In the genomic region with DNA sequence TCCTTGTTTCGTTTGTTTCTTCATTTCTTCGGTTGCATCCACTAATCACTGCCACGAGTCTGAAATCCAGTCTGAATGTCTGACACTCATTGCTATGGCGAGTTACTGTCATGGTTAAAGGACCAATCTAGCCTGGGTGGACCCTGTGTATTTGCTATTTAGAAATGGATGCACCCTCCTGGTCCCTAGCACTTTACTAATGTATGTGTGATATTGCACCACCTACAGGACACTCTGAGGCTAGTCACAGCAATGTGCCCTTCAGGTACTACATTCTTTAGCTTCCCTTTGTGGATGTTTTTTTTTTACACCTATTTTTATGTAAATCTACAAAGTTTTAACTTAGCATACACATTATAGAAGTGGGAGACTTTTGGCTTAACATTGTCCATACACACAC, we compare ENCODE assay signal across 7 mouse cellular contexts.
A peak's percentile ranks its signal among the peaks of the same experiment; 100 is the strongest.
DNase-seq lines count a peak whose midpoint lies in the region; ATAC-seq and TF ChIP-seq lines count a peak whose summit lies in the region.

No protein-coding gene starts in this region.

- peak in 1 of 2 experiments; percentile 27 for DNase-seq in layer of hippocampus, adult 2 months (ENCODE audit: low spot score in 2 of 2)
- DNase-seq in layer of hippocampus, postnatal 25 days (ENCODE audit: extremely low spot score in 1 of 2, low spot score in 1 of 2), result no peak
- DNase-seq in urinary bladder, postnatal 4 days (ENCODE audit: low spot score in 2 of 2), result no peak
- DNase-seq in right cerebral cortex, postnatal 14 days, result no peak

- no peaks in the 10 kb centered on the region for H3K9me3 ChIP-seq in lung, embryonic 16.5 days (ENCODE audit: control insufficient read depth, low read length)

- TF ChIP-seq CTCF in layer of hippocampus, adult 2 months (conservative IDR thresholded peaks at IDR 0.05), result peak; percentile 77
- TF ChIP-seq CTCF in cortical plate, adult 2 months (IDR thresholded peaks at IDR 0.05; ENCODE audit: extremely low read depth, insufficient read depth, low read length), result peak; percentile 54; the same call in 1 of the 2 replicates

- H3K4me1 ChIP-seq in cortical plate, adult 2 months (ENCODE audit: control insufficient read depth, insufficient read depth, low read length), result no peaks in the 10 kb centered on the region
- H3K4me1 ChIP-seq in lung, embryonic 16.5 days (replicated peaks; ENCODE audit: control insufficient read depth, insufficient read depth, low read length), result no peaks in the 10 kb centered on the region

- H3K27ac ChIP-seq in layer of hippocampus, adult 2 months, result no peak overlapping the region
- no peak overlapping the region for H3K27ac ChIP-seq in cortical plate, adult 2 months (ENCODE audit: insufficient read depth, low read length)
- no peak overlapping the region for H3K27ac ChIP-seq in lung, embryonic 16.5 days (ENCODE audit: low read length)

- ATAC-seq in hematopoietic stem cell, adult 5-6 weeks (replicated peaks in 1 of 2; ENCODE audit: insufficient read depth in 1 of 2, low FRiP score in 2 of 2, low TSS enrichment in 1 of 2, low read depth in 1 of 2, poor library complexity in 2 of 2, severe bottlenecking in 2 of 2), result peak; percentile 92 to 97
- 0 out of 2 replicates have a peak, but pooled peaks have one; percentile 49 for ATAC-seq in lung, embryonic 16.5 days (ENCODE audit: low read depth)

- H3K36me3 ChIP-seq in lung, embryonic 16.5 days (ENCODE audit: control insufficient read depth, insufficient read depth, low read length), result no peaks in the 10 kb centered on the region

- 73% methylated on average over 4 of the region's 4 CpGs for WGBS in lung, embryonic 16.5 days

- no peak overlapping the region for H3K4me2 ChIP-seq in lung, embryonic 16.5 days (ENCODE audit: low read depth, low read length)

- no peaks in the 10 kb centered on the region for H3K27me3 ChIP-seq in lung, embryonic 16.5 days (ENCODE audit: control insufficient read depth, insufficient read depth, low read depth, low read length)

- no peak overlapping the region for H3K9ac ChIP-seq in lung, embryonic 16.5 days (ENCODE audit: low read length)

- H3K4me3 ChIP-seq in layer of hippocampus, adult 2 months, result no peak overlapping the region
- no peak overlapping the region for H3K4me3 ChIP-seq in cortical plate, adult 2 months (ENCODE audit: insufficient read depth, low read length)
- H3K4me3 ChIP-seq in lung, embryonic 16.5 days (ENCODE audit: low read length), result no peak overlapping the region

- TF ChIP-seq POLR2A in cortical plate, adult 2 months (IDR thresholded peaks at IDR 0.05; ENCODE audit: extremely low read depth, insufficient read depth, low read length), result no peak
